Mouse (Mus musculus) frontal cortex, adult (tissue): ENCODE results near the gene Gabrg3.

Experiments used
- ATAC-seq: cut with Nextera tagmentation; 2 replicates; pipeline ENCODE4 v1.9.2; 2017; ENCODE audit warnings: mild to moderate bottlenecking, moderate library complexity, mixed read lengths; ENCODE audit not compliant: low TSS enrichment

Gabrg3 gene

GRCm38 (mm10) chr7:57071435-57072160 is 315.4 kb downstream of the Gabrg3 start:
- ATAC-seq, result no peak

GRCm38 (mm10) chr7:57065398-57065797 is 321.6 kb downstream of the Gabrg3 start:
- ATAC-seq, result peak; percentile 68

DNA sequence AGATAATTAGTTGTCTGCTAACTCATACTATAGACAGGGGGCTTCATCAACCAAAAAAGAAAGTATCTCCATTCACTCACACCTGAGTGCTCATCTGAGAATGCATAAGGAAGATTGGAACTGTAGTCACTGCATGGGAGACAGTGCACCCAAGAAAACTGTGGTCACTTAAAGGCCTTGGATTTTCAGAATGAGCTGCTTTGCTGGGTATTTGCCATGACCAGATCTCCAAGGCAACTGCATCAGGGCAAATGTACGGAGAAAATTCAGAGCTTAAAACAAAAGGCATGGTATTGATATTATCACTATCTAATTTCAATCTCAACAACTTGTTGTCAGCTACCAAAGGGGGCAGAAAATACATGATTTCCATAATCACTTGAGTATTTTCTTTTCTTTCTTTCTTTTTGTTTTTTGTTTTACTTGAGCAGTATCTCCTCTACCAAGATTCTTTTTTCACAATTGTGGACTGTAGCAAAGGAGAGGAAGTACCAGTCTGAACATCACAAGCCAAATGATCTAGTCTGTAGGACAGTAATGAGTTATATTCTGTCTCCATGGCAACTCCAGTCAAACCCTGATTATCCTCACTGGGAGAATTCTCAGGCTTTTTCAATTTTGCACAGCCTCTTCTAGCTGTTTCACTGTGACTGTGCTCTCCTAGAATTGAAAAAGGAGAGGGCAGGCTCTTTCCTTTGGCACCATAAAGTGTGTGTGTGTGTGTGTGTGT is 335.9 kb downstream of the Gabrg3 start:
- peak; percentile 50; the same call in 1 of the 2 replicates for ATAC-seq

- no peak for ATAC-seq
Observed at GRCm38 (mm10) chr7:57037861-57038421, 349.0 kb downstream of the Gabrg3 start.

- ATAC-seq, result no peak
Observed at GRCm38 (mm10) chr7:57000585-57001261, 386.3 kb downstream of the Gabrg3 start.

DNA sequence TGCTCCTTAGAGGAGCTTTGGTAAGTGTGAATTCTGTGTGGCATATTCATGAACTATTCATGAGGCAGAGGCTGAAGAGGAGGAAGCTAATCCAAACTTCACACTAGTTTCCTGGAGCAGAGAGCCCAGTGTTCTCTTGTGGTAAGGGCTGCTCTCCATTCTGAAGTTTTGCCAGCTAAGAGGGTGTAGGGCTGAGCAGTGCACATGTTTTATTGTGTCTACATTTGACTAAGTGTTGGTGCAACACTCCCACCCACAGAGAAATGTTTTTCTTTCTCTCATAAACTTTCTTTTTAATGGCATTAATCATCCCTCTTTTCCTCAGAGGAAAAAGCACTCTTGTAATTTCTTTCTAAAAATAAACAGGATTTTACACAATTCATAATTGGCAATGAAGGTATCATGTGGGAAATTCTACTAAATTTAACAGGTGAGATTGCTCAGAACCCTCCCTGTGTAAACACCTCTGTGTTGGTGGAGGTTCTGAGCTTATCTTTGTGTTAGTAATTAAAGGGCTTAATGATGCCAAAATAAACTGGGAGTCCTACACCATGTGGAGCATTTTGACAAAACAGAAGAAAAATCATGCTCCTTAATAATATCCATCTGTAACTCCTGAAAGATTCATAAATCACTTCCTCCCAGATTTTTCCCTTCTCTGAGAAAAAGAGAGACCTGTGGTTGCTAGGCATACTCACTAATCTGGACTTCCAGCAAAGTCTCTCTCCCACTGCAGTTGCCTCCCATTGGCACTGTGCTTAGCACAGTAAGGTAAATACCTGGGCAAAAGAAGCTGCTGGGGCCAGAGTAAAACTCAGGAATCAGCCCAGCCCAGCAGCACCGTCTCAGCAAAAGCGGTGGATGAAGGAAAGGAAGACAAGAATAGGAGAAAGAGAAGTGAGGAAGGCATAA is 389.0 kb downstream of the Gabrg3 start:
- ATAC-seq, result peak; percentile 38; the same call in 1 of the 2 replicates

- no peak for ATAC-seq
Observed at GRCm38 (mm10) chr7:56946398-56946797, 440.6 kb downstream of the Gabrg3 start.

DNA sequence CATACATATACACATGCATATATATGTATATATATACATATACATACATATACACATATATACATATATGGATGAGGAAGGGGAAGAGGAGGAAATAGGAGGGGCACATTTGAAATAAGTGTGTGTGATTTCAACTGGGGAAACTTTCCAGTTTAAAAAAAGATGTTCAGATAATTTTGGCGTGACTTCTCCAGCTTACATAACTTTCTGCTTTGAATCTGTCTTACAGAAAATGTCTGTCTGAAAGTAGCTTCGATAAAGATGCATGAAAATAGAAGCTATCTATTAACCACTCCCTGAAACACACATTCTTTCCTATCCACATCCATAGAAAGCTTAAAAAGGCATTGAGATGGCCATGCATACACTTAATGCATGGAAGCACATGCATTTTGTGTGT is 445.4 kb downstream of the Gabrg3 start:
- ATAC-seq, result peak; percentile 50; the same call in 1 of the 2 replicates

- ATAC-seq, result no peak
Observed at GRCm38 (mm10) chr7:56938020-56938419, 449.0 kb downstream of the Gabrg3 start.

DNA sequence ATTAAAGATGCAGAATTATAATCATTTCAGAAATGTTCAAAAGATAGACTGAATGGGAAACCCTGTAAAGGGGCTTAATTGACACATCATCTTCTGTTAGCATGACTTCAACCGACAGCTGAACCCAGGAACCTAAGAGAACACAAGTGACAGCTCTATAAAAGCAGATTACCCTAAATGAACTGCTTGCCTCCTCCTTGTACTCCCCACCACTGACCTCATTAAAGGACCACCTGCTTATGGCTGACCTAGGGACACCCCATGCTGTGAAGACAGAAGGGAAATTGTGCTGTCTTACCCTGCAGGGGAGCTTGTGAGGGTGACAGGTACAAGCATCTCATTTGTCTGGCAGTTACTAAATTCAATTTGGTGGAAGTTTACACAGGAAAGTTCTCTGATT is 467.5 kb downstream of the Gabrg3 start:
- no peak for ATAC-seq

DNA sequence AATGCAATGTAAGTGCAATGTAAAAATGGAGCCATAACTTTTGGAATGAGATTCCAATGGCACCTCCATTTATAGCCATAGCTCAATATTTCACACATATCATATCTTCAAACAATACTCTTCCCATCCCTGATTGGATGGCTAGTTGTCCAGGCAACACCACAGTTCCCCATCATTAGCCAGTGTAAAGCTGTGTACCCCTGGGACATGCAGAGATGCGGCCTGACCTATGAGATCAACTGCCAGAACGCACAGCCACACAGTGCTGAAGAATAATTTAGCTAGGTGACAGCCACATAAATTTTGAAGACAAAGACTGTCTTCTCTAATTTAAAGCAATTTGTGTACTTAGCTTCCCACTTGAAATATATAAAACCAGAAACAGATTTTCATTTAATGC is 472.1 kb downstream of the Gabrg3 start:
- no peak for ATAC-seq

GRCm38 (mm10) chr7:56899762-56900161 is 487.2 kb downstream of the Gabrg3 start:
- no peak for ATAC-seq

GRCm38 (mm10) chr7:56867314-56868075 is 519.5 kb downstream of the Gabrg3 start:
- no peak for ATAC-seq

DNA sequence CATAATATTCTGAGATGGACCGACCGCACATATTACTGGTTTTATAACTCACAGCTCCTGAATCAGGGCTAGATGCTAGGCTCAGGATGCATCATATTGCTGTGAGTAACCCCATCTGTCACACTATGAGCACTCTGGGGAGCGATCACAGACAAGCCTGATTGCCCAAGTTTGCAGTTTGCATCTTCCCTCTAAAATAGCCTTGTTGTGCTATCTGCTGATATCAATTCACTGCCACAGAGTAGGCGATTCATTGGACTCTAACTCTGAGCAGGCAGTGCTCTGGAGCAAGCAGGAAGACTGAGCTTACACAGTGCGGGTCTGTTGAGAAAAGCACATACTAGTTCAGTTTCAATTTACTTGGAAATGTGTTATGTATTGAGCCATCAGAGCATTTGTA is 543.4 kb downstream of the Gabrg3 start:
- ATAC-seq, result peak; percentile 50; the same call in 1 of the 2 replicates

GRCm38 (mm10) chr7:56825446-56825845 is 561.5 kb downstream of the Gabrg3 start:
- peak; percentile 44 for ATAC-seq

DNA sequence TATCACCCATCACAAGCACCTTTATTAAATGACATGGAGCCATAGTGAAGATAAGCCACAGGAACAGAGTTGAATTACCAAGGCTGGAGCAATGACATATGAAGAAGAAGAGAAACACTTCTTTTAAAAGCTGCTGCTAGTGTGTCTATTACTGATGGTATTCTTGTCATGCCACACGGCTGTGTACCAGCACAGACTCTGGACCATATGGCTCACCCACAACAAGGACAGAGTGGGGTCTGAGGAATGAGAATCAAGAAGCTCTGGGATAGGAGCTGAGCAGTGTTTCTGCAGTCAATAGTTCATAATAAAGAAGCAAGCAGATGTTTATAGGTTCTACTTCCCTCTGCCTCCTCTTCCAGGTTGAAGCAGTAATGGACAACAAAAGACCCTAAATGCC is 585.1 kb downstream of the Gabrg3 start:
- ATAC-seq, result peak; percentile 34; the same call in 1 of the 2 replicates

DNA sequence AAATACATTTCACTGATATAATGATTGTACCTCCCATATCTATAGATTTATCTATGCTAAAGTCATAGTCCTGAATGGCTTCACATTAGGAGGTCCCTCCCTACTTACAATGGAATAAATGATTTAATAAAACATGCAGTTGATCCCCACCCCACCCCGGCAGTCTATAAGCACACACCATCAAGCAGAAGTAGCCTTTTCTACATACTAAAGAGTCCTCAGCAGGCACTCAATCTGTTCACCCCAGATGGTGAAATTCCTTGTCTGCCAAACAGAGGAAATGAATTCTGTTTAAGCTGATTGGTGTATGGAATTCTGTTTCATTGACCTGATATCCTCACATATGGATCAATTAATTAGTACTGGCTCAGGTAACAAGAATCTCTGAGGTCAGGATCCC is 607.9 kb downstream of the Gabrg3 start:
- ATAC-seq, result no peak

GRCm38 (mm10) chr7:56768216-56768615 is 618.8 kb downstream of the Gabrg3 start:
- ATAC-seq, result no peak

DNA sequence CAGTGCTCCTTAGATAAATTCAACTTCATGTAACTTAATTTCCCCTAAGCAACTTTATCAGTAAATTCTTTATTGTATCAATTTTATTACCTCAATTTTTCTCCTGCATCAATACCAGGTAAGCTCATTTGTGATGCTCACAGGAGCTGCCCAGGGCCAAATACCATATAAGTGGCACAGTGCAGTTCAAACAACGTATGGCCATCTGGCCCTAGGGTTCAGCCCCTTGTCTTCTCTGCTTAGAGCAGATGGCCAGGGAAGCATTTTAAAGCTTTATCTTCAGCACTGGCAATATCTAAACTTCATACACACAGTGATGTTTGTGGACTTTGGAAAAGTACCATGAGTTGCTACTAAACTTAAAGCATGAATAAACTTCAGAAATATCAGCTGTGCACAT is 619.2 kb downstream of the Gabrg3 start:
- ATAC-seq, result no peak
